Mouse (Mus musculus) E14TG2a.4 (cell line): ENCODE results near the gene Llgl2.

Experiments used
- CTCF ChIP-seq: conservative IDR thresholded peaks from 2 replicates; pipeline ENCODE4 v1.5.1; 2014; ENCODE audit warnings: low read length
- NANOG ChIP-seq: IDR thresholded peaks from 2 replicates; pipeline ENCODE4 v1.6.1; 2014; ENCODE audit warnings: borderline replicate concordance, low read length, mixed read lengths
- POU5F1 ChIP-seq: IDR thresholded peaks from 2 replicates; pipeline ENCODE4 v1.6.1; 2014; ENCODE audit warnings: low read length, borderline replicate concordance

DNA sequence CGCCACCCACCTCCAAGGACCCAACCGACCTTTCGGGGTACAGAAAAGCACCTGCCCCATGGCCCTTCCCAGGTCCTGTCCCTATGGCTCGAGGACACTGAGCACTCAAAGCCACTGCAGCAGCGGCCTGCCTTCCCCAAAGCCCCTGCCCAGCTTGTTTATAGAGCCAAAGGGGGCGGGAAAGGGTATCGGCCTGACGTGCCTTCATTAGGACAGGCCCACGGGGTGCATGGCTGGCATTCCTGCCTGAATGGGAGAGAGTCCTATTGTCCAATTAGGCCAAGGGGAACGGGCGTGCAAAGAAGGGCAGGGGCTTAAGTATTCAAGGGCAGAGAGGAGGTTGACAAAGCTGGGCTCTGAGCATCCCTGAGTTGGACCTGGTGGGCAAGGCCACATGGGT, 15.9 kb upstream of the Llgl2 start:
- TF ChIP-seq CTCF (no peak), POU5F1 (no peak), NANOG (no peak)
